Mouse (Mus musculus): Measurements from ENCODE around the gene Polr3b. TPM values are rescaled to one million over a fixed set of nuclear protein-coding genes. Genes with fewer than 3 reads are reported as not detected.

The Polr3b gene
- polyA plus RNA-seq, 1 experiment = 7.0 TPM

DNA sequence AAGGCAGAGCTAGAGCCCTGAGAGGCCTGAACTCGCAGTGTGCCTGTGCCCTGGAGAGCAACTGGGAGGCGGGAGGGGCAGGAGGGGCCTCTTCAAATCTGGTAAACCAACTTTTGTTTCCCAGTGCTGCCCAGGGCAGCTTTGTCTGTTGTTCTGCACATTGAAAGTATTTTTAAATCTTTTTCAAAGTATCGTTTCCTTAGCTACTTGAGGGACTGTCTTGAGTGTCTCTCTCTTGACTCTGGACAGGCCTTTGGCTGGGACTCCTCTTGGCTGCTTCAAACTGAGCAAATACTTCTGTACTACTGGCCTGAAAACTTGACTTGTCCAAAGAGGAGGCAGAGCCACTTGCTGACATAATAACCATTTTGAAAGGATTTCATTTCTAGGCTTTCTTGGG lies 11.3 kb upstream of the Polr3b start:
- DNase-seq (ENCODE audit: low spot score) = no peak

- no peak for DNase-seq (ENCODE audit: low spot score)
These were observed 10.4 kb upstream of the Polr3b start for GRCm38 (mm10) chr10:84611664-84612063.

DNA sequence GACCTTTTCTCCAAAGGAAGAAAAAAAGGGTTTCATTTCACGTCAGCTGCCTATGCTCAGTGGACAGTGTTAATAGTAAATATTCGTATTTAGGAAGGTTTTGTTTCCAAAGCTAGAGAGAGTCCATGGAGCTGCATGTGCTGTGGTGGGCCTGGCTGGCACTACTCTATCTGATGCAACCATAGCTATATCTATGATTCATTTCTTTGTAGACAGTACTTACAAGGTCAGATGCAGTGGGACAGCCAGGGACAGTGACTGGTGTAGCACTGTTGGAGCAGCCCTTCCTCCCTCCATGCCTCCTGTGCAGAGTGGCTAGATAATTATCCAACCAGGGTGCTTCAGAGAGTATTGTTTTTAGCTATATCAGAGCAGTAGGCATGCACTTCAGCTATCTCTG lies 9.8 kb upstream of the Polr3b start:
- no peak for DNase-seq (ENCODE audit: low spot score)

DNA sequence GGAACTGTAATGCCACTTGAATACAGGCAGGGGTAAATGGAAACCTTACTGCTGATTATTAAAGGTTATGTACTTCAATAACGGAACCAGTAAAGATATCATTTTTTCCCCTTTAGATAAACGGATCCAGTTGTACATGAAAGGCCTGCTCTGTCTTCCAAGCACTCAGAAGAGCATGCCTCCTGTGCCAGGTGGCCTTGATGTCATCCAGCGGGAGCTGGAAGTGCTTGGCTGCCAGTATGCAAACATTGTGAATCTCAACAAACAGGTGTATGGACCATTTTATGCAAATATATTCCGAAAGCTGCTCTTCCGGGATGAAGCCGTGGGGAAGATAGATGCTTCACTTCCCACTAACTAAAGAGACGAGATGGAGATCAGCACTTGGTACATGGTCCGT lies 8.7 kb upstream of the Polr3b start:
- no peak for DNase-seq (ENCODE audit: low spot score)

DNA sequence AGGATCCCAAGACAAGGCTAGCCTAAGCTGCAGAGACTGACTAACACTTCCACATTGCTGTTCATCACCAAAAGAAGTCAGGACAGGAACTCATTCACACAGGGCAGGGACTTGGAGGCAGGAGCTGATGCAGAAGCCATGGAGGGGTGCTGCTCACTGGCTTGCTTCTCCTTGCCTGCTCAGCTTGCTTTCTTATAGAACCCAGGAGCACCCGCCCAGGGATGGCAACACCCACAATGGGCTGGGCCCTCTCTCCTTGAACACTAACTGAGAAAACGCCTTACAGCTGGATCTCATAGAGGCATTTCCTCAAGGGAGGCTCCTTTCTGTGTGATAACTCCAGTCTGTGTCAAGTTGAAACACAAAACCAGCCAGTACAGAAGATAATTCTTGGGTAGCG lies 7.0 kb upstream of the Polr3b start:
- no peak for DNase-seq (ENCODE audit: low spot score)

DNA sequence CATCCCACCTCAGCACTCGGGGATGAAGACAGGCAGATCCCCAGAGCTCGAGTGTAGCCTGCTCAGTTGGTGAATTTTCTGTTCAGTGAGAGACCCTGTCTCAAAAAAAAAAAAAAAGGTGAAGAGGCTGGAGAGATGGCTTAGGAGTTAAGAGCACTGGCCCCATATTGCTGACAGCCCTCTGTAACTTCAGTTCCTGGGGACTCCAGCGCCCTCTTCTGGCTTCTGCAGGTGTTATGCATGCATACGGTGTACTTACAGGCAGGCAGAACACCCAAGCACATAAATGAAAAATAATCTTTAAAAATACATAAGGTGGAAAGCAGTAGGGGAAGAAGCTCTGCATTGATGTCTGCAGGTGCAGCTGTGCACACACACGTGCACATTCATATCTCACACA lies 9.1 kb downstream of the Polr3b start:
- DNase-seq (ENCODE audit: low spot score) = no peak

DNA sequence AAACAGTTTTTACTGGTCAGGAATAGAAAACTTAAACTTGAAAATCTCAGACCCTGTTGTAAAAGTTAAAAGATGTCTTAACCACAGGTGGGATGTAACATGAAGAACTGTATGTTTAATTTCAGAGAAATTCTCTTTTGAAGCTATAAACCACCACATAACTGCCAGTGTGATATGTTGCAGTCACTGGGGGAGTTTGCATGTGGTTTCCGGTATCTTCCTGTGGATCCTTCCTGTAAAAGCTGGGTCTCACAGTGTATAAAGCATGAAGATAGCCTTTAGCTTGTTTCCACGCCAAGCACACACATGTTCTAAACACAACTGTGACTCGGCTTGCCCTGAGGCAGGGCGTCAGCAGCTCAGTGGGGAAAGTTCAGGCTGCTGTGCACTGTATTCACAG lies 9.9 kb downstream of the Polr3b start:
- DNase-seq (ENCODE audit: low spot score) = no peak

GRCm38 (mm10) chr10:84636656-84637055 lies 14.6 kb downstream of the Polr3b start:
- no peak for DNase-seq (ENCODE audit: low spot score)

GRCm38 (mm10) chr10:84638382-84638781 lies 16.3 kb downstream of the Polr3b start:
- no peak for DNase-seq (ENCODE audit: low spot score)

DNA sequence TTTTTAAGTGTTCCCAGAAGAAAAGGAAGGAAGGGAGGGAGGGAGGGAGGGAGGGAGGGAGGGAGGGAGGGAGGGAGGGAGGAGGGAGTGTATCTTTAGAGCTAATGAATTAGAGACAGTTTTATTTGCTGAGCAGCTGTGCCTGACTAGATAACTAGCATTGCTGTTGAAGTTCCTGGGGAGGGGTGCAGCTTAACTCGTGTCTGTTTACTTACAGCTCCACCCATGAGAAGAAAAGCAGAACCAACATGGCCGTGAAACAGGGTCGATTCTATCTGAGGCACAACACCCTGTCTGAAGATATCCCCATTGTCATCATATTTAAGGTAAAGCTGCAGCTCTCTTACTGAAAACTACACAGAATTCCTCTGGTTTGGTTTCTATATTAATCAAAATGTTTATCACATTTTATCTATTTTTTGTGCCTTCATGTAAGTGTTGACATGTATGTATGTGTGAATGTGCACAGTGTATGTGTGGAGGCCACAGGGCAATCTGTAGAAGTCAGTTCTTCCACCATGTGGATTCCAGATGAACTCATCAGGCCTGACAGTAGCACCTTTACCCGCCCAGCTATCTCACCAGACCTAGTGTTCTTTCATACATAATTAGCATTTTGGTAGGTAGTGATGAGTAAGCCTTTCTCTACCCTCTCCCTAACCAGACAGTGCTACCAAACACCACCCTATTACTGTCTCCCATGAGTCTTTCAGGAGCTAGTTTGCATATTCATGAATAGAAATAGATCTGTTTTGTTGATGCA lies 17.6 kb downstream of the Polr3b start:
- DNase-seq (ENCODE audit: low spot score) = no peak

DNA sequence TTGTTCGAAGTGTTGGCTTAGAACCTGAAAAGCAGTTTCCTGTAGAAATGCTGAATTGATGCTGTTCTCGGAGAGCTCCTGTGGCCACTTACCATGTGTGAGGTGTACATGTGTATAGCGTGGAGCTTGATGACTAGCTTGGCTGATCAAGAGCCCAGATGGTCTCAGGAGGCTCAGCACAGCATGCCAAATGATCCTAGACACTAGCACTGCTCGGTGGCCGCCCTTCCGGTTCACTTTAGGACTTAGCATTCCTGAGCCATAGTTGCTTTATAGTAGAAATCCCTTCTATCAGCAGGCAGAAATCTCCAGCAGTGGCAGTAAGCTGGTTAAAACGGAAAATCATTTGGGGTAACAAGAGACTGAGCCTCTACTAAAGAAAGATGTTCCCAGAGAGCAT lies 18.8 kb downstream of the Polr3b start:
- no peak for DNase-seq (ENCODE audit: low spot score)

GRCm38 (mm10) chr10:84641576-84641975 lies 19.5 kb downstream of the Polr3b start:
- no peak for DNase-seq (ENCODE audit: low spot score)

- no peak for DNase-seq (ENCODE audit: low spot score)
These were observed 23.8 kb downstream of the Polr3b start for GRCm38 (mm10) chr10:84645940-84646339.

GRCm38 (mm10) chr10:84646506-84647102 lies 24.5 kb downstream of the Polr3b start:
- DNase-seq (ENCODE audit: low spot score) = no peak

- DNase-seq (ENCODE audit: low spot score) = no peak
These were observed 25.2 kb downstream of the Polr3b start for GRCm38 (mm10) chr10:84647264-84647663.

DNA sequence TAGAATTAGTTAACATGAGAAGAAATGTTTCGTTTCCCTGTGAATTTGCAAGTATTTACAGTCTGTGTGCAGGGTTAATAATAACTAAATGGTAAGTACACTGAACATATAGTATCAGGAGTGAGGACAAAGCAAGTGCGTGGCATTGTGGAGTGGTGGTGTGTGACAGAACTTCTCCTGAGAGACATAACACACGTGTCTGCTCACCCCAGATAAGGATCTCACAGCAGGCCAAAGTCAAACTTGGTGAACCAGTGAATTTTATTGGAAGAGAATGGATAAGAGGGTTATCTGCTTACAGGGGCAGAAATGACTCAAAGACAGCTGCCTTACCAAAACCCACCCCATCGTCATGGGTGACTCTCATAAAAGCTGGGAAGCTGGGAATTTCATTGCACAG lies 26.8 kb downstream of the Polr3b start:
- DNase-seq (ENCODE audit: low spot score) = no peak

- DNase-seq (ENCODE audit: low spot score) = no peak
These were observed 31.9 kb downstream of the Polr3b start for GRCm38 (mm10) chr10:84654029-84654428.

GRCm38 (mm10) chr10:84654731-84655130 lies 32.6 kb downstream of the Polr3b start:
- DNase-seq (ENCODE audit: low spot score) = no peak

GRCm38 (mm10) chr10:84656618-84657017 lies 34.5 kb downstream of the Polr3b start:
- DNase-seq (ENCODE audit: low spot score) = no peak

GRCm38 (mm10) chr10:84657437-84658087 lies 35.5 kb downstream of the Polr3b start:
- no peak for DNase-seq (ENCODE audit: low spot score)

- DNase-seq (ENCODE audit: low spot score) = no peak
These were observed 36.2 kb downstream of the Polr3b start for GRCm38 (mm10) chr10:84658088-84658848.

- no peak for DNase-seq (ENCODE audit: low spot score)
These were observed 37.2 kb downstream of the Polr3b start for GRCm38 (mm10) chr10:84659281-84659680.

Data from urinary bladder, adult 2 months (tissue).